Mouse (Mus musculus) forebrain, embryonic 16.5 days (tissue): ENCODE measurements around the gene Gpr63. TPM values are rescaled to one million over a fixed set of nuclear protein-coding genes. Genes with fewer than 3 reads are reported as not detected.

Experiments
- ATAC-seq: fragments of 200-750 bp; cut with Nextera tagmentation; 2 replicates; pipeline ENCODE4 v1.8.0; 2017; ENCODE audit warnings: mild to moderate bottlenecking, moderate library complexity
- H3K27ac ChIP-seq: fragments of 300-500 bp; sonication (generic); 2 replicates; pipeline ENCODE4 v1.5.1; 2014; ENCODE audit warnings: low read length, control low read depth
- H3K27me3 ChIP-seq: fragments of 300-500 bp; sonication (generic); replicated peaks from 2 replicates; pipeline ENCODE4 v1.6.1; 2014; ENCODE audit warnings: low read length; ENCODE audit not compliant: control insufficient read depth, insufficient read depth
- H3K36me3 ChIP-seq: fragments of 300-500 bp; sonication (generic); 2 replicates; pipeline ENCODE4 v1.6.1; 2014; ENCODE audit not compliant: control insufficient read depth, insufficient read depth
- H3K4me1 ChIP-seq: fragments of 300-500 bp; sonication (generic); replicated peaks from 2 replicates; pipeline ENCODE4 v1.6.1; 2014; ENCODE audit warnings: low read length; ENCODE audit not compliant: control insufficient read depth, insufficient read depth
- H3K4me2 ChIP-seq: fragments of 300-500 bp; sonication (generic); 2 replicates; pipeline ENCODE4 v1.6.1; 2014; ENCODE audit warnings: mild to moderate bottlenecking, low read length, control low read depth
- H3K4me3 ChIP-seq: fragments of 300-500 bp; sonication (generic); replicated peaks from 2 replicates; pipeline ENCODE4 v1.5.1; 2014; ENCODE audit warnings: mild to moderate bottlenecking, low read length, control low read depth
- H3K9ac ChIP-seq: fragments of 300-500 bp; sonication (generic); replicated peaks from 2 replicates; pipeline ENCODE4 v1.6.1; 2014; ENCODE audit warnings: low read depth, low read length, control low read depth
- H3K9me3 ChIP-seq: fragments of 300-500 bp; sonication (generic); 2 replicates; pipeline ENCODE4 v1.6.1; 2016; ENCODE audit warnings: low read length; ENCODE audit not compliant: control insufficient read depth
- WGBS: fragments of 180-500 bp; shearing (Covaris S2); extraction: QIAGEN DNeasy Blood & Tissue Kit; methylation state at CpG from one replicate; pipeline ENCODE4 v1.1.7; 2014; 5-methylcytosine and 5-hydroxymethylcytosine counted together
- polyA plus RNA-seq: library from polyadenylated mRNA; unstranded; fragments of >200 nt; fragmentation: Nextera tagmentation; extraction: Ambion mirVana; gene quantifications from 2 replicates; pipeline ENCODE4 v1.2.1, GENCODE M21; 2015

Gpr63 gene
- 2.8 and 4.9 TPM in 2 replicates for polyA plus RNA-seq

DNA sequence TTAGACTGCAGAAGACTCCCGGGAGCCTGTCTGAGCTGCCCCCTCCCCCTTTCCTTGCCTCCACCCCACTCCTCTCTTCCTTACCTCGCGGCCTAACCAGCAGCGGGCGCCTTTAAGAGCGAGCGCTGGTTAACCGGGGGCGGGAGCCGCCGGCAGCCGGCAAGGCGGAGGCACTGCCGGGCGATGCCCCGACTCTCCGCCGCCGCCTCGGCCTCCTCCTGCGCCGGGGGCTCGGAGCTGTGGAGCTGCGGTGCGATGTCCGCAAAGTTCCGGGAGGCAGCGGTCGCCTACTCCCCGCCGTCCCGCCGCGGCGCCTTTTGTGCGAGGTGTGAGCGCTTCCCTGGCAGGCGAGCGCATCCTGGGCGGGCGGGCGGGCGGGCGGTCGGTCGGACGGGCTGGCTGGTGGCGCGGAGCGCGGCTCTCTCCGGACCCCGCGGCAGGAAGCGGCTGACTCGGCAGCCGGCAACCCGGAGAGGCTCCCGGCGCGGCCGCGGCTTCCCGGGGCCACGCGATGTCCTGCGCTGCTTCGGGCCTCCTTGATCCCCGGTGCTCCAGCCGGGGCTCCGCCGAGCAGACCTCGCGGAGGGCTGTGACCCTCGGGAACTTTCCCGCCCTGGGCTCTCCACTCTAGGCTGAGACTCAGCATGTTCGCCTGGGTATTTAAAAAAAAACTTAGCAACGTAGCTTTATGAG is at the start of gene Gpr63:
Gpr63 (plus strand) TSS at position 109 of the 693 bp plus-strand sequence.
- WGBS, result 0% methylated on average over 61 of the region's 78 CpGs
- Histone ChIP-seq H3K4me2 (peak within 1 kb of the TSS; percentile 69), H3K9ac (peak within 1 kb of the TSS; percentile 97), H3K27ac (peak within 1 kb of the TSS; percentile 97), H3K9me3 (no peaks in the 10 kb centered on the region), H3K4me1 (peaks cover 9% of the 10 kb centered on the region), H3K27me3 (no peaks in the 10 kb centered on the region), H3K36me3 (no peaks in the 10 kb centered on the region), H3K4me3 (peak within 1 kb of the TSS; percentile 86)
- peak; percentile 99 for ATAC-seq

DNA sequence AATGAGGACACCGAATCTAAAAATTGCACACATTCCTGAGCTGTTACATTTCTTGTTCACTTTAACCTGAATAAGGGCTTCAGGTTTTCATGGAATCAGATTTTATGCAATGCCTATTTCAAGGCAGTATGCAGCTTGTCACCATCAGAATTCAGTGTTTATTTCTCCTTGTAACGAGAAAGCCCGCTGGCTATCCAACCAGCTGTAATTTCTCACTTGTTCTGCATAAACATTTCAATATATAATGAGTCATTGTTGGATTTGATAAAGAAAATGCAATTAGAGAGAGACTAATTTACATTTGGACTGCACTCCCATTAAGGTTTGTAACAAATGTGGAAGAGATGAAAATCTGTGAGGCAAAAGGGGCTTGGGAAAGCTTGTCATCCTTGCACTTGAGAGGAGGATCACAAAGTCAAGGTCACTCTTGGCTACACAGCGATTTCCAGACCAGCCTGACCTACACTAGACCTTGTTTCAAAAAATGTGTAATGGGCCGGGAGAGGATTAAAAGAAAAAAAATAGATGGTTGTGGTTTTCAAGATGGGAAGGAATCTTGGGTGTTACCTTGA is 46.1 kb upstream of the Gpr63 start:
- Histone ChIP-seq H3K36me3 (no peaks in the 10 kb centered on the region), H3K4me2 (no peak overlapping the region), H3K27ac (no peak overlapping the region), H3K27me3 (no peaks in the 10 kb centered on the region), H3K4me1 (peaks cover 12% of the 10 kb centered on the region), H3K9ac (no peak overlapping the region), H3K9me3 (no peaks in the 10 kb centered on the region), H3K4me3 (no peak overlapping the region)
- peak; percentile 81 for ATAC-seq
- WGBS, result 30% methylated on average over 5 of the region's 5 CpGs

DNA sequence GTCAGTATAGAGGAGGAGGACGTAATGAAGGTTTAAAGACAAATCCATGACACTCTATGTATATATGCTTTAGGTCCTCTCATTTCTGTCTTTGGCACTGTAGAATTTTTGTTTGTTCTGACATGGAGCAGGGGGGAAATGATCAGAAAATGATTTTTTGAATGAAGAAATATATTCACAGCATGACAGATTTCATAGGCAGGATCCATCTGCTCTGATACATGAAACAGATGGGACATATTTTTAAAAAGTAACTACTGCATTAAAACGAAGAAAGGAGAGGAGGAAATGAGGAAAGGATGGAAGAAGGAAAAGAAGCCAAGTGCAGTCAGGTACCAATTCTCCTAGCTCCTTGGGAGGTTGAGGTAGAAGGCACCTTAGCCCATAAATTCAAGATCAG is 41.5 kb upstream of the Gpr63 start:
- ATAC-seq, result peak; percentile 48
- peaks cover 19% of the 10 kb centered on the region for H3K4me1 ChIP-seq
- no peak overlapping the region for H3K27ac ChIP-seq
- no peak overlapping the region for H3K4me2 ChIP-seq
- H3K4me3 ChIP-seq, result no peak overlapping the region
- H3K9ac ChIP-seq, result no peak overlapping the region
- no peaks in the 10 kb centered on the region for H3K36me3 ChIP-seq
- WGBS, result 60% methylated on average over 2 of the region's 2 CpGs
- H3K9me3 ChIP-seq, result no peaks in the 10 kb centered on the region
- H3K27me3 ChIP-seq, result no peaks in the 10 kb centered on the region

DNA sequence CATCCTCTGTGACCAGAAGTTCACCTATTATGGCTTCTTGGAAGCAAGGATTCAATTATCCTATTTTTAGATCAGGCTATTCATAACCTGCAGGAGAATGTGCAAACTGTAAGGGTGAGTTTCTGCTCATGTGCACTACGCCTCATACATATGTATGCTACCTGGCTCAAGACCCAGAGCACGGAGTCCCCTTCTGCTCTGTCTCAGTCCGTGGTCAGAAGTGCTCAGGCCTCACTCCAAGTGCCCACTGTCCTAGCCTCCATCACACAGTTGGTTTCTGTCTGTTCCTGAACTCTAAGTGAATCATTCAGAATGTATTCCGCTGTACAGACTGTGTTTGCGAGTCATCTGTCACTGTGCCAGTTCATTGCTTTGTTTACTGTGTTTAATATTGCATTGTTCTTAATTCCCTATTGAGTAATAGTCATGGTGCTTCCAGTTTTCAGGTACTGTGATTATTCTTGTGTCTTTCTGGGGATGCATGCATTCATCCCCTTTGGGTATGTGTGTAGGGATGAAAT is 37.9 kb upstream of the Gpr63 start:
- Histone ChIP-seq H3K4me2 (no peak overlapping the region), H3K4me1 (peaks cover 10% of the 10 kb centered on the region), H3K27me3 (no peaks in the 10 kb centered on the region), H3K9ac (no peak overlapping the region), H3K4me3 (no peak overlapping the region), H3K27ac (no peak overlapping the region), H3K9me3 (no peaks in the 10 kb centered on the region), H3K36me3 (no peaks in the 10 kb centered on the region)
- WGBS, result 67% methylated on average over 5 of the region's 5 CpGs
- ATAC-seq, result peak; percentile 39; the same call in 1 of the 2 replicates

DNA sequence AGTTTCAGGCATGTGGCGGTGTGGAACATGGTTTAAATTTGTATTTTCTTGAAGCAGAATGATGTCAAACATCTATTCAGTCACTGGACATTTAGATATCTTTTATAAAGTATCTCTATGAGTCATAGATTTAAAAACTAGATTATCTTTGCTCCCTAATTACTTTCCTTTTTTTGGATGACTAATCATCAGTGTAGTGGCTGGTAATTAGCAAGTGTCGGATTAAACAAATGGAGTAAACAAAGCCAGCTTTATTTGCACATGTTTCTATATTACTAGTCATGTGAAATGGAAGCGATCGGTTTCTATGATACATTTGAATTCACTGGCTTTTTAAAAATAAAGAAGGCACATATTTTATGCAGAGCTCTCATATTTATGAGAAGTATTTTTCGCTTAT is 37.3 kb upstream of the Gpr63 start:
- 43% methylated on average over 5 of the region's 5 CpGs for WGBS
- Histone ChIP-seq H3K4me3 (no peak overlapping the region), H3K27ac (no peak overlapping the region), H3K36me3 (no peaks in the 10 kb centered on the region), H3K9me3 (no peaks in the 10 kb centered on the region), H3K4me2 (no peak overlapping the region), H3K9ac (no peak overlapping the region), H3K27me3 (no peaks in the 10 kb centered on the region), H3K4me1 (peaks cover 10% of the 10 kb centered on the region)
- no peak for ATAC-seq

DNA sequence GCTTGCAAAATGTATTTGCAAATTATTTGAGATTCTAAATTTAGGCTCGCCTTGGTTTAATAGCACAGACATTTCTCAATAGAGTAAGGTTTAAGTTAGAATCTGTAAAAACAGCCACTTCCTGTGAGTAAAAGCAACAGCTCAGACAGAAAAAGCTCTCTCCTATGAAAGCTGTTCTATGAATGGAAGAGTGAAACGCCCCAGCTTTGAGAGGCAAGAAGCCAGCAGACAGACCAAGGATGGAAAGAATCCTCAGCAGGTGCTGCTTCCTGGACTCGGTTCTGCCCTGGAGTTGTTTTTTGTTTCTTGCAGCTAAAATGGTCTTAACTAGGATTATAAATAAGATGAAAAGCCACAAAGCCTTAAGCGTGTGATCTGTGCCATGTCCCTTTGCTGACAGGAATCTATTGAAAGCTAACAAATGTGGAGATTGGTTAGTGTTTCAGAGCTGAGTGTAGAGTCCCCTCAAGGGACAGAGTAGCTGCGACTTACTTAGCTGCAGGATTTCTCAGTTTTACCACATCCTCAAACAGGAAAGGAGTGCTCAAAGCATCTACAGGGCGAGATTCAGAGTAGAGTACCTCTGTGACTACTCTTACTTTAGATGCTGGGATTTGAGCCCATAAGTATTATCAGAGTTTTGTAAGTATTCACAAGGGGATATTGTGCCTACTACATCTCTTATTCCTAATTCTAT is 23.3 kb upstream of the Gpr63 start:
- no peak for ATAC-seq
- Histone ChIP-seq H3K9me3 (no peaks in the 10 kb centered on the region), H3K36me3 (no peaks in the 10 kb centered on the region), H3K27ac (no peak overlapping the region), H3K4me2 (no peak overlapping the region), H3K4me3 (no peak overlapping the region), H3K27me3 (no peaks in the 10 kb centered on the region), H3K4me1 (no peaks in the 10 kb centered on the region), H3K9ac (no peak overlapping the region)
- WGBS, result 35% methylated on average over 6 of the region's 6 CpGs

DNA sequence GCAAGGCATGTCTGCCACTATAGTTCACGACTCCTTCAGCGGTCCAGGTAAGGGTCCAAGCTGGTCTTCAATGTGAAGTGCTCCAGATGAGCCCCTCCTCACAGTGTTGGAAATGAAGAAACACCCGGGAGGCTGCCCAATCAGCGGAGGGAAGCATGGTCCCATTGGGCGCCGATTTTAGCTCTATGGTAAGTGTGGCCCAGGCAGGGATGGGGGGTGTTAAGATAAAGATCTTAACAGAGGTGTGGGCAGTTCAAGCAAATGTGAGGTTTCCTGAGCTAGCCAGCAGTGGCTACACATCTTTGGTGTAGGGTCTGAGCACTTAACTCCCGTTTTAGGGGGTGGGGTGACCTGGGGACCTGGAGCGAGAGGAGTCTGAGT is 299 bp upstream of the Gpr63 start:
- Histone ChIP-seq H3K36me3 (no peaks in the 10 kb centered on the region), H3K9me3 (no peaks in the 10 kb centered on the region), H3K9ac (peak overlapping the region; percentile 97), H3K4me3 (peak overlapping the region; percentile 86), H3K27ac (peak overlapping the region; percentile 97; the same call in 1 of the 2 replicates), H3K4me1 (peaks cover 9% of the 10 kb centered on the region), H3K4me2 (peak overlapping the region; percentile 69), H3K27me3 (no peaks in the 10 kb centered on the region)
- 6% methylated on average over 8 of the region's 8 CpGs for WGBS
- no peak; the same call in 1 of the 2 replicates for ATAC-seq

DNA sequence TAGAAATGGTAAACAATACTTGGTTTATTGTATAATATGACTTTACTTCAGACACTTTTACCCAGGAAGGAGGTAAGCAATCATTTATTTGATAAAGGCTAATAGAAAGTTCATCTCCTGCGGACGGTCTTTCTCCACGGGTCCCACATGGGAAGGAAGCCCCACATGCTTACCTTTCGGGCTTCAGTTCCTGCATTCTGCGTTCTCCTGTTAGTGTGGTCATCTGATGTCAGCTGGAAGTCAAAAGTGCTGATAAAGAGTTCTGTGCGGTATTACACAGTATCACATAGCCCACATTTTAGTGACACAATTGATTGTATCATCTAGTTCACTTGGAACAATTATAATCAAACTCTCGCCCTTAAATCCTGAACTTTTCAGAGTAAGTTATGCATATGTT is 1.0 kb downstream of the Gpr63 start:
- Histone ChIP-seq H3K4me1 (peaks cover 9% of the 10 kb centered on the region), H3K27ac (no peak overlapping the region), H3K27me3 (no peaks in the 10 kb centered on the region), H3K9ac (peak overlapping the region; percentile 97), H3K4me2 (peak overlapping the region; percentile 69), H3K4me3 (peak overlapping the region; percentile 86), H3K9me3 (no peaks in the 10 kb centered on the region), H3K36me3 (no peaks in the 10 kb centered on the region)
- no peak for ATAC-seq
- 13% methylated on average over 7 of the region's 7 CpGs for WGBS

DNA sequence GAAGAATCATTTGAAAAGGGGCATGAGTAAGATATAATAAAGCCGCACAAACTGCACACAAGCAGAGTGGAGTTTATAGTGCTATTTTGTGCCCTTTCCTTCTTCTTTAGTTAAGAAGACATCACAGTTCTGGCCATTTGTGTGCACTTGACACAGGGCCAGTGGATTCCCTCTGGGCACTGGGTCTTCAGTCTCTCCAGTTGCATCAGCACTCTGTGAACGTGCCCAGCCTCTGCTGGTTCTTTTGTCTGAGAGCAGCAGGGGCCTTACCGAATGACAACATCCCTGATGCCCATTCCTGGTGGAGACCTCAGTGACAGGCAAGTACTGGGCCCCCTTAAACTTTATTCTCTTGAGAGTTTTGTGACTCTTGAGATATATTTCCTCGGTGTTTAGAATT is 12.4 kb downstream of the Gpr63 start:
- H3K4me2 ChIP-seq, result no peak overlapping the region
- H3K9ac ChIP-seq, result no peak overlapping the region
- no peaks in the 10 kb centered on the region for H3K9me3 ChIP-seq
- no peaks in the 10 kb centered on the region; the same call in 1 of the 2 replicates for H3K4me1 ChIP-seq
- 34% methylated on average over 4 of the region's 4 CpGs for WGBS
- ATAC-seq, result 0 out of 2 replicates have a peak, but pooled peaks have one; percentile 38
- H3K36me3 ChIP-seq, result no peaks in the 10 kb centered on the region
- no peaks in the 10 kb centered on the region for H3K27me3 ChIP-seq
- H3K4me3 ChIP-seq, result no peak overlapping the region
- H3K27ac ChIP-seq, result no peak overlapping the region
